In the genomic region with DNA sequence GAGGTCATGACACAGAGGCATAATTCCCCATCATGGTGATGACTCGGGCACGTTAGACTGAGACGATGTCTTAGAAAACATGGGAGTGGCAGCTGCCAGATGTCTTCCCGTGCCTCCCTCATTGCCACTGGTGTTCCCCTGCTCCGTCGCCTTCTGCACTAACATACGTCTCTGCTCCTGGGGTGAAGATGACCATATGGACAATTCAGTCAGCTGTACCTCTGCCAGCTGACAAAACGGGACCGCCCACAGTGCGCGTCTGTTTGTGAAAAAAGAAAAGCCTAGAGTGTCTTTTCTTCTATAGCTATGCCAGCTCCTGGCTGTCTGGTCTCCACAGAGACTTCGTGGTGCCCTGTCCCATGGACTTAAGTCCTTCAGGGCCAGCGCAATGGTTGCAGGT, we compare ENCODE assay signal across 21 mouse cellular contexts.
DNase-seq lines count a peak whose midpoint lies in the region; ATAC-seq and TF ChIP-seq lines count a peak whose summit lies in the region.
"Had no signal": no experiment of that assay in that cellular context is flagged by ENCODE, and none has a peak within 500 bp of the region (broad histone marks: within the 10 kb centered on the region; RNA-seq: fewer than 3 reads in every experiment).

No protein-coding gene starts in this region.

- no peak for DNase-seq in forebrain, embryonic 14.5 days (ENCODE audit: low spot score)
- DNase-seq in forebrain, postnatal 0 days, result no peak
- peak; percentile 31 to 36 for DNase-seq in left cerebral cortex, adult 18-20 months (ENCODE audit: low spot score in 2 of 2)
- DNase-seq in left cerebral cortex, adult 9 months (ENCODE audit: low spot score in 2 of 2), result no peak
- DNase-seq in cerebellum, adult 9-11 months, result peak; percentile 83
- no peak for DNase-seq in MN1 (ENCODE audit: low spot score)
- DNase-seq in spleen, postnatal 36 days (ENCODE audit: low spot score in 2 of 2), result no peak
- DNase-seq: adrenal gland, postnatal 10 days; gastrocnemius, postnatal 14 days; kidney, adult 11 months; layer of hippocampus, postnatal 36 days; liver, postnatal 0 days; lung, postnatal 14 days; right cerebral cortex, postnatal 25 days had no signal

- 79% methylated on average over 13 of the region's 13 CpGs for WGBS in forebrain, embryonic 14.5 days
- WGBS in forebrain, postnatal 0 days, result 79% methylated on average over 13 of the region's 13 CpGs

- H3K4me1 ChIP-seq in forebrain, embryonic 14.5 days (ENCODE audit: control insufficient read depth, insufficient read depth, low read length), result no peaks in the 10 kb centered on the region
- no peaks in the 10 kb centered on the region for H3K4me1 ChIP-seq in forebrain, postnatal 0 days (ENCODE audit: insufficient read depth)

- H3K9ac ChIP-seq in forebrain, embryonic 14.5 days (ENCODE audit: low read length), result no peak overlapping the region
- no peak overlapping the region for H3K9ac ChIP-seq in forebrain, postnatal 0 days
- H3K9ac ChIP-seq: liver, postnatal 0 days; midbrain, embryonic 15.5 days had no signal

- H3K27ac ChIP-seq in forebrain, embryonic 14.5 days (ENCODE audit: low read depth, low read length), result no peak overlapping the region
- H3K27ac ChIP-seq in forebrain, postnatal 0 days (ENCODE audit: low read depth, low read length), result no peak overlapping the region
- H3K27ac ChIP-seq: forebrain, embryonic 10.5 days; kidney, postnatal 0 days; limb, embryonic 10.5 days; midbrain, embryonic 15.5 days had no signal

- H3K36me3 ChIP-seq in forebrain, embryonic 14.5 days (ENCODE audit: control insufficient read depth, insufficient read depth, low read length), result no peaks in the 10 kb centered on the region
- no peaks in the 10 kb centered on the region for H3K36me3 ChIP-seq in forebrain, postnatal 0 days (ENCODE audit: insufficient read depth)
- H3K36me3 ChIP-seq: forebrain, embryonic 10.5 days; limb, embryonic 10.5 days; midbrain, embryonic 15.5 days had no signal

- TF ChIP-seq CTCF in forebrain, postnatal 0 days (IDR thresholded peaks at IDR 0.05; ENCODE audit: low read depth), result no peak

- no peaks in the 10 kb centered on the region for H3K9me3 ChIP-seq in forebrain, embryonic 14.5 days (replicated peaks; ENCODE audit: control insufficient read depth, low read length)
- no peaks in the 10 kb centered on the region for H3K9me3 ChIP-seq in forebrain, postnatal 0 days (ENCODE audit: low read length)
- H3K9me3 ChIP-seq: forebrain, embryonic 10.5 days; limb, embryonic 10.5 days; megakaryocyte, embryonic 14.5 days; midbrain, embryonic 15.5 days had no signal

- 0 out of 2 replicates have a peak, but pooled peaks have one; percentile 27 for ATAC-seq in forebrain, embryonic 14.5 days
- no peak for ATAC-seq in forebrain, postnatal 0 days
- ATAC-seq in megakaryocyte, adult 5-6 weeks (ENCODE audit: poor library complexity, severe bottlenecking), result no peak
- ATAC-seq: liver, postnatal 0 days; midbrain, embryonic 15.5 days; Patski had no signal

- H3K27me3 ChIP-seq in forebrain, embryonic 14.5 days (replicated peaks; ENCODE audit: control insufficient read depth, insufficient read depth, low read length), result no peaks in the 10 kb centered on the region
- H3K27me3 ChIP-seq in forebrain, postnatal 0 days (ENCODE audit: insufficient read depth, low read length), result no peaks in the 10 kb centered on the region
- H3K27me3 ChIP-seq: megakaryocyte, embryonic 14.5 days; midbrain, embryonic 15.5 days; Patski had no signal

- no peak overlapping the region for H3K4me3 ChIP-seq in forebrain, embryonic 14.5 days (ENCODE audit: low read depth, low read length)
- H3K4me3 ChIP-seq in forebrain, postnatal 0 days (ENCODE audit: low read depth, low read length), result no peak overlapping the region
- H3K4me3 ChIP-seq: forebrain, embryonic 10.5 days; limb, embryonic 10.5 days; megakaryocyte, embryonic 14.5 days; midbrain, embryonic 15.5 days had no signal

- no peak overlapping the region for H3K4me2 ChIP-seq in forebrain, embryonic 14.5 days (ENCODE audit: low read length)
- H3K4me2 ChIP-seq in forebrain, postnatal 0 days (ENCODE audit: low read depth), result no peak overlapping the region
- H3K4me2 ChIP-seq: midbrain, embryonic 15.5 days had no signal

Comparison
In these comparisons a context has a peak if more than half of its experiments do, and no peak if none do; other contexts are left out.
1. DNase-seq: peak in left cerebral cortex, adult 18-20 months (2 of 2) and cerebellum, adult 9-11 months (single experiment); none in forebrain, embryonic 14.5 days (single experiment), forebrain, postnatal 0 days (single experiment), left cerebral cortex, adult 9 months (0 of 2), MN1 (single experiment) and spleen, postnatal 36 days (0 of 2).